In the genomic region with DNA sequence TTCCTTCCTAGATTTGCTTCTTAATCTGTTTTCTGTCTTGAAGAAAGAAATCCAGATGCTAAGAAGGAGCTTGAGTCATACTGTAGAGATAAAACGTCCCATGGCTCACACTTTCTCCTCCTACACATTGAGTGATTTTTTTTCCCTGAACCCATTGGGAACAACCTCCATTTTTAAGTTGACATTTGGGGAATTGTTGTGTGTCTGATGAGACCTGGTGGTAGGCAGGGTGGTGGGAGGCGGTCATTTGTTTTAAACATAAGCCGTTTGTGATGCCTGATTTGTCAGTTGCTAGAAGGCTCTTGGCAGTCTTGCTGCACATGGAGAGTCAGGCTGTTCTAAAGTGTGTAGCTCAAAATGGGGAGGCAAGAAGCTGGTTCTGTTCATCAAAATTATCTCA, we compare ENCODE assay signal across 22 mouse cellular contexts.
DNase-seq lines count a peak whose midpoint lies in the region; ATAC-seq and TF ChIP-seq lines count a peak whose summit lies in the region.
"Had no signal": no experiment of that assay in that cellular context is flagged by ENCODE, and none has a peak within 500 bp of the region (broad histone marks: within the 10 kb centered on the region; RNA-seq: fewer than 3 reads in every experiment).

No protein-coding gene starts in this region.

- ATAC-seq in frontal cortex, adult (ENCODE audit: low TSS enrichment) = peak; percentile 86
- ATAC-seq: intestine, embryonic 15.5 days had no signal

- H3K4me1 ChIP-seq in olfactory bulb, adult 2 months (ENCODE audit: control insufficient read depth, insufficient read depth, low read length) = peaks cover 2% of the 10 kb centered on the region; the same call in 1 of the 2 replicates
- H3K4me1 ChIP-seq: heart, embryonic 10.5 days; hindbrain, embryonic 13.5 days; intestine, embryonic 15.5 days; kidney, embryonic 15.5 days; limb, embryonic 10.5 days; midbrain, embryonic 10.5 days; neural tube, embryonic 12.5 days had no signal

- WGBS in olfactory bulb, adult 2 months = 45% methylated on average over 3 of the region's 3 CpGs

- no peak for TF ChIP-seq CTCF in olfactory bulb, adult 2 months (IDR thresholded peaks at IDR 0.05; ENCODE audit: insufficient read depth, low read depth, low read length)

- no peak for TF ChIP-seq POLR2A in olfactory bulb, adult 2 months (IDR thresholded peaks at IDR 0.05; ENCODE audit: insufficient read depth, low read depth, low read length)

- 0 out of 2 replicates have a peak overlapping the region, but pooled peaks have one; percentile 9 for H3K27ac ChIP-seq in olfactory bulb, adult 2 months (ENCODE audit: insufficient read depth, low read depth, low read length)
- H3K27ac ChIP-seq: heart, embryonic 10.5 days; hindbrain, embryonic 13.5 days; intestine, embryonic 15.5 days; kidney, embryonic 15.5 days; limb, embryonic 10.5 days; midbrain, embryonic 10.5 days; neural tube, embryonic 12.5 days had no signal

- H3K4me3 ChIP-seq in olfactory bulb, adult 2 months (ENCODE audit: insufficient read depth, low read depth, low read length) = no peak overlapping the region
- H3K4me3 ChIP-seq: heart, embryonic 10.5 days; hindbrain, embryonic 13.5 days; intestine, embryonic 15.5 days; kidney, embryonic 15.5 days; limb, embryonic 10.5 days; midbrain, embryonic 10.5 days; neural tube, embryonic 12.5 days had no signal

- DNase-seq in cerebellum, postnatal 10 days = peak; percentile 15 to 25
- DNase-seq in cerebellum, adult 8-10 months = no peak
- DNase-seq in layer of hippocampus, postnatal 36 days = peak; percentile 34 to 41
- DNase-seq in testis, postnatal 14 days (ENCODE audit: low spot score) = no peak
- DNase-seq in adipocyte (ENCODE audit: low spot score) = no peak
- DNase-seq in thymus, postnatal 4 days = no peak
- DNase-seq: adrenal gland, adult 2 months; cerebellum, adult 11 months; gastrocnemius, postnatal 36 days; heart, postnatal 14 days; lung, adult 2 months; lung, postnatal 36 days; thymus, postnatal 14 days had no signal

Comparison
In these comparisons a context has a peak if more than half of its experiments do, and no peak if none do; other contexts are left out.
1. DNase-seq: peak in cerebellum, postnatal 10 days (2 of 2) and layer of hippocampus, postnatal 36 days (2 of 2); none in cerebellum, adult 8-10 months (single experiment), testis, postnatal 14 days (single experiment), adipocyte (single experiment) and thymus, postnatal 4 days (single experiment).